Mouse (Mus musculus) cerebellum, postnatal 36 days (tissue): ENCODE data around the gene Nr2c2ap.

ENCODE experiments used
- DNase-seq, 2 experiments: peaks; one replicate each; pipeline ENCODE4 v3.0.0; 2021 to 2022; ENCODE audit warnings: mixed read lengths in 2 of 2

Gene Nr2c2ap

GRCm38 (mm10) chr8:70120667-70121066 lies 10.5 kb upstream of the Nr2c2ap start, which contains the start of gene Ncan:
Ncan (minus strand) TSS chr8:70120873.
- DNase-seq, result peak; percentile 90 to 92

- DNase-seq, result peak in 1 of 2 experiments; percentile 27
These were observed 8.3 kb upstream of the Nr2c2ap start for GRCm38 (mm10) chr8:70122863-70123262.

DNA sequence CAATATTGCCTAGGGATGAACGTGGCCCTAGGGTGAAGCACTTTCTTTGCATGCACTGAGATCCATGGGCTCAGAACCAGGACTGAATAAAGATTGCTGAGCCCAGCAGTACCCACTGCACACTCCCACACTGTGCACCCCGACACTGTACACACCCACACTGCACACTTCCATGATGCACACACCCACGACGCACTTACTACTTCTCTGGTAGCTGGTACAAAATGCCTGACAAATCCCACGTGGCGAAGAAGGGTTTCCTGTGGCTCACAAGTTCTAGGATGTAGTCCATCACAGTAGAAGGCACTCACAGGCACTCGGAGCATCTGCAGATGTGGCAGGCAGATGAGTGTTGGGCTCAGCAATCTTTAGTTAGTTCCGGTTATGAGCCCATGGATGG lies 6.1 kb upstream of the Nr2c2ap start:
- DNase-seq, result no peak

- DNase-seq, result peak; percentile 27 to 34
These were observed 2.7 kb upstream of the Nr2c2ap start for GRCm38 (mm10) chr8:70128435-70128834.

DNA sequence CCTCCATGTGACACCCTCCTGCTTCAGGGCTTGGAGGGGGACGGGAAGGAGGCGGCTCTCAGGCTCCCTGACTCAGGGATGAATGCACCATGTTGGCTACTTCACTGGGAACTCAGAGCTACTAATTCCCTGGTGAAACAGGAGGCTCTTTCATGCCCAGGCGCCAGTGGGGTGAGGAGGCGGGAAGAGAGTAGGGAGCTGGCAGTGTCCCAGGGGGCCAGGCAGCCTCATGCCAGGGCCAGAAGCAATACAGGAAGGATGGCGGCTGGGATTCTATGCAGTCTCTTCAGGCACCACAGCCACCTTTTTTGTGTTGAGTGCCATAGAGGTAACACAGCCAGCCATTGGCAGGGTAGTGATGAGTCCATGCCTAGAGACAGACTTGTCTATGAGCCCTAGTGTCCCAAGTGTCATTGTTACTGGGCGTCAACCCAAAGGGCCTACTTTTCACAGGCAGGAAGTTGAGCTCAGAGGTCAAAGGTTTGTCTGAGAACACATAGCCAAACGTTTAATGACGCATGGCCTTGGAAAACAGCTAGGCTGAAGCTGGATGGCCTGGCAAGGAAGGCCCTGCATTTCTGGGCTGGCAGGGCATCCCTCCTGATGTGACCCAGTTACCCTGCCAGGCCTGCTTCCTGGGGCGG lies 1.7 kb upstream of the Nr2c2ap start:
- peak; percentile 38 to 55 for DNase-seq

DNA sequence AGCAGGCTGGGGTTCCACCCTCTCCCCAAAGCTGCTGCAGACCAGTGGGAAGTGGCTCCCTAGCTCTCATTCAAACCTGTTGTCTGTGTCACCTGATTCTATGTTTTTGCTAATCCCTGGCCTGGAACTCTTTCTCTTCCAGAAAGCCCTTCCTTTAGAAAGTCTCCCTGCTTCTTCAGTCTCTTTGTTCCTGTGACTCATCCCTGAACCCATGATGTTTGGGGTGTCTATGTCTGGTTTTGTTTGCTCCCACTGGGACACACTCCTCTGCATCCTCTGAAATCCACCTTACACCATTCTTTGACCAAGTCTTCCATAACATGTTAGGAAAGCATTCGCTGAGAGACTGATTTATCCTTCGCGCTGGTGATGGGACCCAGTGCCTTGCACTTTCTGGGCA lies 1.1 kb upstream of the Nr2c2ap start:
- no peak for DNase-seq

GRCm38 (mm10) chr8:70134086-70134485 lies 3.0 kb downstream of the Nr2c2ap start:
- DNase-seq, result no peak

- no peak for DNase-seq
These were observed 3.8 kb downstream of the Nr2c2ap start for GRCm38 (mm10) chr8:70134931-70135330.

- no peak for DNase-seq
These were observed 5.5 kb downstream of the Nr2c2ap start for GRCm38 (mm10) chr8:70136591-70136990.

- DNase-seq, result no peak
These were observed 6.8 kb downstream of the Nr2c2ap start for GRCm38 (mm10) chr8:70137890-70138289.

- DNase-seq, result peak; percentile 98 to 99
These were observed 8.1 kb downstream of the Nr2c2ap start, which contains the start of the genes Rfxank, Borcs8 and Mef2b for GRCm38 (mm10) chr8:70139026-70139857. Rfxank (minus strand) TSS chr8:70139154. Borcs8 (plus strand) TSS chr8:70139499. Mef2b (plus strand) TSS chr8:70139711.

GRCm38 (mm10) chr8:70139981-70140380 lies 8.8 kb downstream of the Nr2c2ap start:
- DNase-seq, result no peak

GRCm38 (mm10) chr8:70147678-70148607 lies 16.8 kb downstream of the Nr2c2ap start:
- DNase-seq, result no peak

DNA sequence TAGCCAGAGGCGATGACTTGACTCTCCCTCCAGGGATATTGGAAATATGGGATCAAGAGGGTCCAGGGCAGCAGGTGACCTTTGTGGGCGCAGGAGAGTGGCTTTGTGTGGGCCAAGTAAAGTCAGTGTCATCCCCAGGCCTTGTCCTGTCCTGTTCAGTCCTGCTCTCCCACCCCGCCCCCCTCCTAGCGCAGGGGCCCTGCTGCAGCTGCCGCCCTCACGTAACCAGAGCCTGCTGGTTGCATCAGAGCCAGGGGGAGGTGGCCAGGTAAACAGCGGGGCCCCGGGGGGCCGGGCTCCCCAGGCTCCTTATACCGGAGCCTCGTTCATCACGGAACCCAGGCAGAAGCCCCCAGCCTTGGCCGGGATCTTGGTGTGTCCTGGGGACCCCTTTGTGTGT lies 19.0 kb downstream of the Nr2c2ap start:
- DNase-seq, result no peak

DNA sequence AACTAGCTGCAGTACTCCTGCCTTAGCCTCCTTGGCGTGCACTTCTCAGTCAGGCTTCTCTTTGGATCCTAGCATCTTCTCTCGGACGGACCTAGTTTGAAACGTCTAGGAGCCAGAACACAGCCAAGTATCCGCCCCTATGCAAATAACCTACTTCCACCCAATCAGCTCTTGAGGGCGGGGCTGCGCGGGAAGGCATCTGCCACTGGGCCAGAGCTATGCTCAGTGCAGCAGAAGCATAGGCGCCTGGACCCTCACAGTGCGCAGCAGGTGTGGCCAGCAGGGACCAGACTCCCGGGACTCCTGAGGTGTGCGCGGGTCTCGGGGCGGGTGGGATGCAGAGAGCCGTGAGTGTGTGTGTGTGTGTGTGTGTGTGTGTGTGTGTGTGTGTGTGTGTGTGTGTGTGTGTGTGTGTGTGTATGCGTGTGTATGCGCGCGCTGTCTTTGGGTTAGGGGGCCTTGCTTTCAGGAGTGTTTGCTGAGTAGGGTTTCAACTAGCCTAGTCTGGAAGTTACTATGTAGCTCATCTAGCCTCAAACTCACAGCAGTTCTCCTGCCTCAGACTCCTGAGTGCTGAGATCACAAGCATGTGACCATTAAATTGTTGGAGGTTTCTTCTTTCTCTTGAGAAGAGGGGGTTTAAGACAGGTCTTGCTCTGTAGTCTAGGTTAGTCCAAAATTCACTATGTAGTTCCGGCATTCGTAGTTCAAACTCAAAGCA lies 21.6 kb downstream of the Nr2c2ap start:
- DNase-seq, result peak in 1 of 2 experiments; percentile 35

DNA sequence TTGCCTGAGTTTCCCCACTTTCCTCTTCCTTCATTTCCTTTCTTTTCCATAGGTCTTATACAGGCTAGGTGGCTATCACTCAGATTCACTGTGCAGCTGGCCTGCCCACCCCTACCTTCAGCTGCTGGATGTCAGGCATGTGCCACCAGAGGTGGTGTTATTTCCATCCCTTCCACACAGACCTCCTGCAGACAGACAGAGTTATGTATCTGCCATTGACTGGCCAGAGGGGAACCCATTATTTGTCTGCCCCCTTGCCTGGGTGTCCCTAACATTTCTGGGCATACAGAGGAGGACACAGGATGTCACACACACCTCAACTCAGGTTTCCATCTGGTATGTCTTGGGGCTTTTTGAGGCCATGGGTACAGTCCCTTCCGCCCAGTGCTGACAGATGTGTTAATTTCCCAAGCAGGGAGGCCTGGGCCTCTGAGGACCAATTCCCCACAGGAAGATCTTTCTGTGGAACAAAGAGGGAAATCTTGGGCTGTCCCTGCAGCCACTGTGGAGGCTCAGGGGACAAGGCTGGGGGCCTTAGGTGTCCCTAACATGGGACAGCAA lies 26.2 kb downstream of the Nr2c2ap start:
- DNase-seq, result no peak

DNA sequence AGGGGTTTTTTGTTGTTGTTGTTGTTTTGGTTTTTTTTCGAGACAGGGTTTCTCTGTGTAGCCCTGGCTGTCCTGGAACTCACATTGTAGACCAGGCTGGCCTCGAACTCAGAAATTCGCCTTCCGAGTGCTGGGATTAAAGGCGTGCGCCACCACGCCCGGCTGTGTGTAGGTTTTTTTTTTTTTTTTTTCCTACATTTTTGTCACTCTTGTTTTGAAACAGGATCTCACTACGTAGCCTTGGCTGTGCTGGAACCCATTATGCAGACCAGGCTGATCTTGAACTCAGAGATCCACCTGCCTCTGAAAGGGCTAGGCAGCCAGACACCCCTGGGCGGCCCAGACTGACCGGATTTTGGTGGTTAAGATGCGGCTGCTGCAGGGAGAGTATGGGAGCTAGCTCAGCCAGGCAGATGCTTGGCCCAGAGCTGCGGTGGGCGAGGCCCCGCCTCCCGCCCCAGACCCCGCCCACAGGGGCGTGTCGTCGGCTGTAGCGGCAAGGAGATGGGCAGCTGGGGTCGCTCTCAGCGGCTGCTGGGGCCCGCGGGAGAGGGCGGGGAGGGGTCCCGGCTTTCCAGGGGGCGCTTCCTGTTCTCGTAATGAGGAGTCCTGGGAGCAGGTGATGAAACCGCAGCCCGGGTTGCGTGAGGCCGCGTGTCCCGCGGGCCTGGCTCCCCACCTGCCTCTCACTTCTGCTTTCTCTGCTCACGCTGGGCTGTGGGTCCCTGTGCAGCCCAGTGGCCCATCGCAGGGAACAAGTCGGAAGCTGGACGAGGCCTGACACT lies 27.1 kb downstream of the Nr2c2ap start:
- peak; percentile 30 to 47 for DNase-seq

- no peak for DNase-seq
These were observed 28.1 kb downstream of the Nr2c2ap start for GRCm38 (mm10) chr8:70159211-70159610.

DNA sequence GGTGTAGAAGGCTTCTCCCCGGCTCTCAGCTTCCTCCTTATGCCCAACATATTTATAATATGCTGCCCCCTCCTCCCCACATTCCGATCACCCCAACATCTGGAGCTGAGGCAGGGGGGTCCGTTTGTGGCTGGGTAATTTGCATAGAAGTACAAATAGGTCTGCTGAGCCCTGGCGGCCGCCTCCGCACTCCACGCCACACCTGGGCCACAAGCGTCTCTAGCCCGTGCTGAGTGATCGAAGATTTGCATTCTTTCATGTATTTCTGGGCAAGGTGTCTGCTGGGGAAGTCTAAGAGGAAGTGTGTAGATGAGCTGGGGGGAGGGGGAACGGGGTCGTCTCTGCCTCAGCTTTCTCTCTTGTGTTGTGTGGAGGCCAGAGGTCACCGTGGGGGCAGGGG lies 28.9 kb downstream of the Nr2c2ap start:
- no peak for DNase-seq

GRCm38 (mm10) chr8:70163316-70163715 lies 32.2 kb downstream of the Nr2c2ap start:
- no peak for DNase-seq
